Mouse (Mus musculus) layer of hippocampus, adult 2 months (tissue): ENCODE measurements around the gene Myadm. TPM values are rescaled to one million over a fixed set of nuclear protein-coding genes. Genes with fewer than 3 reads are reported as not detected.

Source experiments
- DNase-seq, 2 experiments: peaks; one replicate each; pipeline ENCODE4 v3.0.0; 2022; ENCODE audit warnings: low spot score in 2 of 2
- H3K27ac ChIP-seq: fragments of 200-600 bp; 2 replicates; pipeline ENCODE4 v1.8.1; 2022
- H3K4me3 ChIP-seq: fragments of 200-600 bp; 2 replicates; pipeline ENCODE4 v1.8.1; 2022; ENCODE audit warnings: mild to moderate bottlenecking
- CTCF ChIP-seq: fragments of 200-600 bp; conservative IDR thresholded peaks from 2 replicates; pipeline ENCODE4 v1.8.1; 2022; ENCODE audit warnings: antibody characterized with exemption, mild to moderate bottlenecking, moderate library complexity
- total RNA-seq, 2 experiments: library from RNA; stranded (reverse); gene quantifications; 2 replicates each; pipeline ENCODE4 v1.2.3; 2021

Myadm gene
- total RNA-seq, 2 experiments from 2014 or later: 52.5 to 60.1 TPM

GRCm38 (mm10) chr7:3310233-3310632 lies 21.4 kb downstream of the Myadm start:
- Histone ChIP-seq H3K27ac (no peak overlapping the region), H3K4me3 (no peak overlapping the region)
- peak; percentile 64 for TF ChIP-seq CTCF
- DNase-seq: no peak

GRCm38 (mm10) chr7:3313571-3313970 lies 24.7 kb downstream of the Myadm start:
- Histone ChIP-seq H3K4me3 (no peak overlapping the region), H3K27ac (no peak overlapping the region)
- TF ChIP-seq CTCF: no peak
- no peak for DNase-seq

GRCm38 (mm10) chr7:3314121-3314520 lies 25.2 kb downstream of the Myadm start:
- Histone ChIP-seq H3K27ac (no peak overlapping the region), H3K4me3 (no peak overlapping the region)
- no peak for TF ChIP-seq CTCF
- no peak for DNase-seq

GRCm38 (mm10) chr7:3317704-3318103 lies 28.8 kb downstream of the Myadm start:
- DNase-seq: no peak
- Histone ChIP-seq H3K4me3 (no peak overlapping the region), H3K27ac (no peak overlapping the region)
- no peak for TF ChIP-seq CTCF

GRCm38 (mm10) chr7:3320856-3321255 lies 32.0 kb downstream of the Myadm start:
- H3K4me3 ChIP-seq: no peak overlapping the region
- no peak overlapping the region for H3K27ac ChIP-seq
- TF ChIP-seq CTCF: no peak
- no peak for DNase-seq

- no peak for TF ChIP-seq CTCF
- DNase-seq: no peak
- H3K27ac ChIP-seq: no peak overlapping the region
- no peak overlapping the region for H3K4me3 ChIP-seq
These were observed 34.9 kb downstream of the Myadm start for GRCm38 (mm10) chr7:3323826-3324225.

GRCm38 (mm10) chr7:3327961-3328360 lies 39.1 kb downstream of the Myadm start:
- DNase-seq: no peak
- TF ChIP-seq CTCF: no peak
- no peak overlapping the region for H3K4me3 ChIP-seq
- H3K27ac ChIP-seq: no peak overlapping the region

GRCm38 (mm10) chr7:3329776-3330546 lies 41.1 kb downstream of the Myadm start:
- DNase-seq: peak; percentile 79 to 90
- Histone ChIP-seq H3K4me3 (no peak overlapping the region; the same call in 1 of the 2 replicates), H3K27ac (0 out of 2 replicates have a peak overlapping the region, but pooled peaks have one; percentile 32)
- TF ChIP-seq CTCF: peak; percentile 99

GRCm38 (mm10) chr7:3331171-3331570 lies 42.3 kb downstream of the Myadm start:
- no peak for DNase-seq
- Histone ChIP-seq H3K4me3 (peak overlapping the region; percentile 80), H3K27ac (peak overlapping the region; percentile 84)
- no peak for TF ChIP-seq CTCF

- TF ChIP-seq CTCF: peak; percentile 28; the same call in 1 of the 2 replicates
- Histone ChIP-seq H3K4me3 (peak overlapping the region; percentile 80), H3K27ac (peak overlapping the region; percentile 84)
- DNase-seq: peak; percentile 87 to 92
These were observed 42.8 kb downstream of the Myadm start for GRCm38 (mm10) chr7:3331581-3332223.

- no peak for TF ChIP-seq CTCF
- peak overlapping the region; percentile 80 for H3K4me3 ChIP-seq
- DNase-seq: no peak
- peak overlapping the region; percentile 84 for H3K27ac ChIP-seq
These were observed 43.3 kb downstream of the Myadm start for GRCm38 (mm10) chr7:3332224-3332615.

- no peak for TF ChIP-seq CTCF
- H3K4me3 ChIP-seq: peak within 1 kb of the TSS; percentile 80
- peak; percentile 63 to 65 for DNase-seq
- H3K27ac ChIP-seq: peak within 1 kb of the TSS; percentile 87
These were observed 44.0 kb downstream of the Myadm start, which contains the start of gene Cacng7 for GRCm38 (mm10) chr7:3332619-3333521. TSS of gene Cacng7 (plus strand) at chr7:3332955.

GRCm38 (mm10) chr7:3333542-3333941 lies 44.7 kb downstream of the Myadm start:
- no peak for DNase-seq
- H3K4me3 ChIP-seq: peak overlapping the region; percentile 80
- H3K27ac ChIP-seq: peak overlapping the region; percentile 87
- no peak for TF ChIP-seq CTCF
